Mouse (Mus musculus) adrenal gland, adult 18-20 months (tissue): ENCODE data around the gene Fscn3. TPM values are rescaled to one million over a fixed set of nuclear protein-coding genes. Genes with fewer than 3 reads are reported as not detected.

Source experiments
- DNase-seq, 2 experiments: peaks; one replicate each; pipeline ENCODE4 v3.0.0; 2021 to 2022; ENCODE audit warnings: low spot score in 2 of 2
- total RNA-seq, 2 experiments: library from RNA; stranded (reverse); gene quantifications; 1 replicate in 1 of 2; 2 replicates in 1 of 2; pipeline ENCODE4 v1.2.3; 2021

The Fscn3 gene
- total RNA-seq, 2 experiments from 2014 or later: not detected

DNA sequence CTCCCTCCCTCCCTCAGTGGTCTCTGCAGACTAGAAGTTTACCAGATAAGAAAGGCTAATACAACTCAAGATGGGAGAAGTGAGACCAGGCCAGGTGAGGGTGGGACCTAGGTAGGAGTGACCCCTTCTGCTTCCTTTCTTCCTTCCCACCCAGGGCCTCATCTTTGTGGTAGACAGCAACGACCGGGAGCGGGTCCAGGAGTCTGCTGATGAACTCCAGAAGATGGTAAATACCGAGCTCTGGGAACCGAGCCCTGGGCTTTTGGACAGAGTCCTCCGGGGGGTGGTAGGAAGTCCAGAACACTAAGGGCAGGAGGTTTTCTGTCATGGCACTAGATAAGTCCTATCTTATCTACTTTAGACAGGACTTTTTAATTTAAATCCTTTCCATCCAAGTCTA is 2.6 kb upstream of the Fscn3 start:
- DNase-seq: no peak

DNA sequence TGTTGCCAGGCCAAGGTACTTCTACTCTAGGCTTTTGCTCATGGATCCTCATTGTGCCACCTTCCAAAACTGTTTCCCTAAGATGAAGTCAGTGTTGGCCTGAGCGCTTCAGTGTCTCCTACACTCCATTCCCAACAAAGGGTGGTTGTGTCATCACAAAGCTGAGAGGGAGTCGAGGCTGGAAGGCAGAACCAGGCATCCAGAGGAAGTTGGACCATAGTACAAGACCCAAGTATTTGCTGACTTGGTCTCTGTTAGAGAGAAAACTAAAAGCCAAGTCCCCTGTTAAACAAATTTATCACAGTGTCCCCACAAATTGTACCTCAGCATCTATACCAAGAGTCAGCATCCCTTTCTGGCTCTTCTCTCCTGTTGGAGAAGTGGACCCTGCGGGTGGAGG is 701 bp downstream of the Fscn3 start, which contains the start of gene Gcc1:
Gcc1 (minus strand) TSS at position 101 of the 400 bp plus-strand sequence.
- no peak for DNase-seq

DNA sequence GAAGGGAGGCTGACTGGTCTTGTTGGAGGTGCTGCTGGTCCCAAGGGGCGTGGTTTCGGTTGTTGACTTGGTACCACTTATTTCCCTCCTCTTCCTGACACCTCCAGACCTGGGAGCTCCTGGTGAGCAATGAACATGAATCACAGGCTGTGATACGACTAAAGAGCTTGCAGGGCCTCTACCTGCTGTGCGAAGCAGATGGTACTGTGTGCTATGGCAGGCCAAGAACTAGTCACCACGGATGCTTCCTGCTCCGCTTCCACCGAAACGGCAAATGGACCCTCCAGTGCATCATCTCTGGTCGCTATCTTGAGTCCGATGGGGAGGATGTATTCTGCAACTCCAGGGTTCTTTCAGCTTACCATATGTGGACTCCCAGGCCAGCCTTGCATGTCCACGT is 2.3 kb downstream of the Fscn3 start:
- no peak for DNase-seq

DNA sequence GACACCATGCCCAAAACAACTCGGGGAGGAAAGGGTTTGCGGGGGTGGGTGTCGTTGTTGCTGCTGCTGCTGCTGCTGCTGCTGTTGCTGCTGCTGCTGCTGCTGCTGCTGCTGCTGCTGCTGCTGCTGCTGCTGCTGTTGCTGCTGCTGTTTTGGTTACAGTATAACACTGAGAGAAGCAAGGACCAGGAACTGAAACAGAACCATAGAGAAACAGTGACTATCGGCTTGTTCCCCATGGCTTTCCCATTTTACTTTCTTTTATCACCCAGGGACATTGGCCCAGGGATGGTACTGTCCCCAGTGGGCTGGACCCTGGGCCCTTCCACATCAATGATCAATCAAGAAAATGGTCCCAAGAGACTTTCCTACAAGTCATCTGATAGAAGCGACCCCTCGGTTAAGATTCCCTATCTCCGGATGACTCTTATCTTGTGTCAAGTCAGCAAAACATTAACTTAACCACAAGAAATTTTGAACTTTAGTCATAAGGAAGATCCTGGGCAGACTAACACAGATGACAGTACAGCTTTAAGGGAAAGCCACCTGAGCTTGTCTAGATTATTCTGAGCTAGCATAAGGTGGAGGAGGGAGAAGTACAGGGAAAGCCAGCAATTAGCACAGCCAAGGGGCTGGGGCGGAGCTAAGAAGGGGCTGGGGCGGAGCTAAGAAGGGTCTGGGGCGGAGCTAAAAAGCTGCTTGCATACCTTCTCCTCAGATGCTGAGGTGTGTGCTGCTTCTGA is 3.4 kb downstream of the Fscn3 start:
- no peak for DNase-seq

DNA sequence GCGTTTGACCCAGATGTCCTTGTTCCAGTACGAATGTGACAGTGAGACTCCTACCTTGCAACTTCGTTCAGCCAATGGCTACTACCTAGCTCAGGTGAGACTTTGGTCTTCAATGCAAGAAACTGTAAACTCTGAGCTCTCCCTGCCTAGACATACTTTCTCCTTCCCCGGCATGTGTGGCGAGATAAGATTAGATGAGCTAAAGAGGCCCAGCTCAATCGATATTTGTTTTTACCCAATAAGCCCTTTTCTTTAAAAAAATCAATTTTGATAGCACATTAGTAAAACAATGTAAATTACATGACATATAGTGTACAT is 3.9 kb downstream of the Fscn3 start:
- no peak for DNase-seq

DNA sequence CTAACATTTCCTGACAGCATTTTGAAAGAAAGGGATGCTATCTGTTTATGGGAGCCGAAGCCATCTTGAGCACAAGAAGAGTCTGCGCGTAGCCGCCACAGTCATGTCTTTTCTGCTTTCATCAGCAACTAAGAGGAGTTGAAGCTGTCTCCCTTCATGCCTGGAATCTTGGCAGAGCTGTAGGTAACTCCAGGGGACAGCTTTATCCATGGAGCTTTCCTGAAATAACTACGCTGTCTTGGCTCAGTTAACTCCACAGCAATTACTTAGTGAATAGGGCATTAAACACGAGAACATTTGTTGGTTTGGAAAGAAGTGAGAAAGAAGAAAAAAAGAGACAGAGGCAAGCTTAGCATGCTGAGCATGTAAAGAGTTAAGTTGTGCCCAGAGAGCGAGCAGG is 20.3 kb downstream of the Fscn3 start:
- no peak for DNase-seq

DNA sequence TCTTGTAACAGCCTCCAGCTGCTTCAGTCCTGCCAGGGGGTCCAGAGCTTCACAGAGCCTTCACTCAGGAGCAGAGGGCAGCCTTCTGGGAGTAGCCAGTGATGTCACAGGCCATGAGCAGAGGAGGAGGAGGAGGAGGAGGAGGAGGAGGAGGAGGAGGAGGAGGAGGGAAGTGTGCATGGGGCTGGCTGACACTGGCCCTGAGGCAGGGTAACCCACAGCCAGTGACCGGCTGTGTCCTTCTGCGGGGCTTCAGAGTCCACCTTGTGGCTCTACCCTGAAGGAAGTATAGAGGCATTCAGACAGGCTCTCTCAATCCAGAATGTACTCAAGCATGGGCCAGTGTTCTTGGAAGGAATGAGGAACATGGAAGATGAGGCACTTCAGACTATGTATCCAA is 21.7 kb downstream of the Fscn3 start, which contains the start of gene Pax4:
Pax4 (minus strand) TSS at position 101 of the 400 bp plus-strand sequence.
- no peak for DNase-seq

DNA sequence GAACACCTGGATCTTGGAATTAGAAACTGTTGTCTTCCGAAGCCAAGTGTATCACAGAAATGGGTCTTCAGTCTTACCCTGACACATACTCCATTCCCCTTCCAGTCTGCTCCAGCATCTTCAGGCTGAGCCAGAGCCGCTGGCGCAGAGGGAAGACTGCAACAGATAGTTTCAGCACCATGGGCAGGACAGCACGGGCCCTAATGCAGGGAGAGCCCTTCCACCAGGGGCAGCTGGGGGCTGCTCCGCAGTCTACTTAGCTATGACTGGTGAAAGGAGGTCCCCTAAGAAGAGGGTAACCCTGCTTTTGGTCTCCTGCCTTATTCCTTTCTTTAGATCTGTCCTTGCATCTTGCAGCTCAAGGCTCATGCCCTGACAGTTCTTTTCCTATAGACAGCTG is 22.9 kb downstream of the Fscn3 start:
- no peak for DNase-seq

DNA sequence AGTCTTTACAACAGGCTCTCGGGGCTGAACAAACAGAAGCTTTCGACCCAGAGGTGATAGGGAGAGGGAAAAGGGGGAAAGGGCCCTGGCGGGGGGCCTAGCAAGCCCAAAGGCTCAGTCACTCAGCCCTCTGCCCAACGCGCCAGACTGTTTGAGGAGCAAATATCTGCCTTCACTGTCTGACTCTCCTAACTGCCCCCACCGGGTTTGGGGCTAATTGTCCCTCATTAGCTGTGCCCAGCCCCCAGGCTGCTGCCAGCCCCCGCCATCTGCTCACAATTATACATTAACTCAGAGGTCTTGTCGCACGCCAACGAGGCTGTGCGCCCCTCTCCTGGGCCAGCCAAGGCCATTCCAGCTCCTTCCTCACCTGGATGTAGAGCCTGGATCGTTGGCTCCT is 23.4 kb downstream of the Fscn3 start:
- DNase-seq: no peak

DNA sequence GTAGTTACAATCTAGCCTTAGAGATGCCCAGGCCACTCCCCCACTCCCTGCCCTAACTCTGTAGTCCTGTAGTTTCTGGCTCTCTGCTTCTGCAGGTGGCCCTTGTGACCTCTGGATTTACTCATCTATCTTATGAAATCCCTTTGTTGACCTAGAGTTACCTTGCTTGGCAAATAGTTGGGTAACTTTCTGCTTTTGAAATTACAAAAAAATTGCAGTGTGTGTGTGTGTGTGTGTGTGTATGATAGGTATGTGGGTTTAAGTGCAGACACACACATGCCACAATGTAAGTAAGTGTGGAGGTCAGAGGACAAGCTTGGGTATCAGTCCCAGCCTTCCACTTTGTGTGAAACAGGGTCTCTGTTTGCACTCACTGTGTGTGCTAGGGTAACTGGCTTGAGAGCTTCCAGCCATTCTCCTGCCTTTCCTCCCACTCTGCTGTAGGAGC is 31.7 kb downstream of the Fscn3 start:
- no peak for DNase-seq

DNA sequence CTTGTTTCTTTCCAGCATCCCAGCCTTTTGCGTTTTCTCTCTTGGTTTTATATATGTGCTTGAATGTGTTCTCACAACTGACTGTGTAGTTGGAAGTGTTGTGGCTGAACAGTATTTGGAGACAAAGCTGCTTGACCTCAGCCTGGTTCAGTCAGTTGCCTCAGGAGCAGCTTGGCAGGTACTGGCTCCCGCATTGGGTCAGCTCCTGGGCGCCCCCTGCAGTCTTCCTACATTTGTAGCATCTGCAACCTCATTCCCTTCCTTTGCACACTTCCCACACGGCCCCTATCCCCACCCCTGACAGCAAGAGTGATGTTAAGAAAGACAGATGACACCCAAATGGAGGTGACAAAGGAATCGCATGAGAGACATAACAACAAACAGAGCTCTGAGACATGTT is 32.9 kb downstream of the Fscn3 start:
- peak; percentile 68 to 74 for DNase-seq

DNA sequence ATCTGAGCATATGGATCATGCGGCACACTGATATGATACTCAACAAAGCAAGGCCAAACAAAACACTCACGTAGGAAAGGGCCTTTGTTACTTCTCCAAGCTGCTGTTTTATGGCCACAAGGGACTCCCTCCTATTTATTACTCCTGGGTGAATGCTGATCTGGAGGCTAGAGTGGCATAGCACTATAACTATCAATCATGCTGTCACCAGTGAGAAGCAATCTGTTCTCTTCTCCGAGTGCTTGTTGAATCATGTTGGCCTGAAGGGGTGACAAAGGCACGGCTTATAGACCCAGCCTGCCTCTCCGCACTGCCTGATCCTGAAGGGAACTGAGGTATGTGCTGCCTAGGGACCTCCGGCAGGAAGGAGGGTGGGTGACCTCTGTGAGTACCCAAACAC is 37.0 kb downstream of the Fscn3 start:
- no peak for DNase-seq

DNA sequence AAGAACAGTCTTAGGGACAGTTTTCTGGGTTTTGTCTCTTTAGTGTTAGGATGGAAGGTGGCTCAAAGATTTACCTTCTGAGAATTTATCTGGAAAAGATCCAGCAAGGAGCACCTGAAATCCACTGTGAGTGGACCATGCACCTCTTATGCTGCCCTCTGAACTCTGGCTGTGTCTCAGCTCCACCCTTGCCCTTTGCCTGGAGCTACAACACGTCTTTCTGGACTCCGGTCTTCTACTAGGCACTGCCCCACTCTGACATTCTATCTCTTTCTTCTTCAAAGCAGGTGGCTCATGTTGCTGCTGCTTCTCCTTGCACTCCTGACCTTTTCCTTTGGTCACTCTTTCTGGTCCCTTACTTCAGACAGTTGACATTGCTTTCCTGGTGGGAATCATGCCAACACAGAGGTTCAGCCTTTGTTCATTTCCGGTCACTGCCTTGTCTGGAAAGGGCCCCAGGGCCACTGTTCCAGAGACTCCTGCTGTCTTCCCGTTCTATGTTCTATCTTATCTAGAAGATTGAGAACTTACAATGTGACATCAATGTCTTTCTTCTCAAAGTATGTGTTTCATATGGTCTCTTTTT is 42.5 kb downstream of the Fscn3 start:
- no peak for DNase-seq

DNA sequence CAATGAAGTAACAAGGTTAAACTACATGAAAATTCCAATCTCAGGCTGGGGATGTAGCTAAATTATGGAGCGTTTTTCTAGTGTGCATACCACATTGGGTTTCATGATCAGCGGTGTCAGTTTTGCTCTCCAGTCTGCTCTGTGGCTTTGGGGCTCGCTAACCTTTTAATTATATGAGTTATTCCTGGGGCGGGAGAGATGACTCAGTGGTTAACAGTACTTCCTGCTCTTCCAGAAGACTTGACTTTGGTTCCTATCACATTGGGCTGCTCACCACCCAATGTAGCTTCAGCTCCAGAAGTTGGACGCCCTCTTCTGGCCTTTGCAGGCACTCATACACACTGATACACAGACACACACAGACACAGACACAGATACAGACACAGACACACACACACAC is 43.0 kb downstream of the Fscn3 start:
- DNase-seq: no peak

DNA sequence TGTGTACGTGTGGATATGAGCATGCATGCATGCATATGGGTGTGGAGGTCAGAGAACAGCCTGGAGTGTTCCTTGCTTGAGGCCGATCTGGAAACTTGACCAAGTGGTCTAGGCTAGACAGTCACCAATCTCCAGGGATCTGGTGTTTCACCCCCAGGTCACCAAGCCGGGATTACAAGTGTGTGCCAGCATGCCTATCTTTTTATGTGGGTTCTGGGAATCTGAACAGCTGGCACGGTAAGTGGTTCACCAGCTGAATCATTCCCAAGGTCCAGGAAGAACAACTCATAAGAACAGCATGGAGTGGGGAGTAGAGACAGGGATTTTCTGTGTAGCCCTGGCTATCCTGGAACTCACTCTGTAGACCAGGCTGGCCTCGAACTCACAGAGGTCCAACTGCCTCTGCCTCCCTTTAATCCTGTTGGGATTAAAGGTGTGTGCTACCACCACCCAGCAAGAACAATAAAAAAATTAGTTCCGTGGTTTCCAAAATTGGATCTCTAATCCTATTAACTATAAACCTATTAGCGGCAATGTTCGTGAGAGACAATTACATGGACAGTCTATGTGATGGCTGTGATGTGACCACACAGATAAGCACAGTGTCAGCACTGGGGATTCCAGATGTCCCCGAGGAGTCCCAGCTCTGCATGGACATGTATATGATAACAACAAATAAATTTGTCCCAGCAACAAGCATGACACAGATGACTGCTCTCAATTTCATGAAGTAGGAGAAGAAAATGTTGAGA is 43.9 kb downstream of the Fscn3 start:
- DNase-seq: no peak

DNA sequence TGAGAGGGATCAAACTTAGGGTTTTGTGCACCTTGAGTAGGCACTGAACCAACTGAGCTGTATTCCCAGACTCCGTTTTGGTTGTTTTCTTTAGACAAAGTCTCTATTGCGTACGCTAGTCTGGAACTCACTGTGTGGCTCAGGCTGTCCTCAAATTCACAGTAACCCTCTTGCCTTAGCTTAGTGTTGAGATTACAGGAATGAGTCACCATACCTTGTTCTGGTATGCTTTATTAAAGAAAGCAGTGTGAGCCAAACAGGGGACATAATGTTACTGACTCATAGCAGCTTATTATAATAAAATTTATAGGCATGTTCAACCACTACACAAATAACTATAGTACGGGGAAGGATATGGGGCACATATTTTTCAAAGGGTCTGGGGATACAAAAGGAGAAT is 46.6 kb downstream of the Fscn3 start:
- DNase-seq: no peak

DNA sequence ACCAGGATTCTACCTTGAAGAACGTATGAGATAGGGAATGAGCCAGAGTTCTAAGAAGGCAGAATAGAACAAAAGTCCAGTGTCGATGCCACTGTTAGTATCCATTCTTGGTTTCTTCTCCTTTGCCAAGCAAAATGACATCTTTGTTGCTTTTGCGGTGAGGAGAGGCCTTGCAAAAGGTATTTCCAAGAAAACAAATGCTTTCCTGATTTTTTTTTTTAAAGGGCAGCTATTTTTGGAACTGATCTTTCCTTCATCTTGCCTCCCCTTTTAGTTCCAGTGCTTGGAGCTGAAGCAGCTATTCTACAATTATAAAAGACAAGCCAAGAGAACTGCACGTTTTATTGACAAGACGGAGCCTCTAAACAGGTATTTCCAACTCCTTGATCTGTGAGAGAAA is 47.2 kb downstream of the Fscn3 start, which contains the start of gene Snd1:
Snd1 (plus strand) TSS at position 301 of the 400 bp plus-strand sequence.
- no peak for DNase-seq

DNA sequence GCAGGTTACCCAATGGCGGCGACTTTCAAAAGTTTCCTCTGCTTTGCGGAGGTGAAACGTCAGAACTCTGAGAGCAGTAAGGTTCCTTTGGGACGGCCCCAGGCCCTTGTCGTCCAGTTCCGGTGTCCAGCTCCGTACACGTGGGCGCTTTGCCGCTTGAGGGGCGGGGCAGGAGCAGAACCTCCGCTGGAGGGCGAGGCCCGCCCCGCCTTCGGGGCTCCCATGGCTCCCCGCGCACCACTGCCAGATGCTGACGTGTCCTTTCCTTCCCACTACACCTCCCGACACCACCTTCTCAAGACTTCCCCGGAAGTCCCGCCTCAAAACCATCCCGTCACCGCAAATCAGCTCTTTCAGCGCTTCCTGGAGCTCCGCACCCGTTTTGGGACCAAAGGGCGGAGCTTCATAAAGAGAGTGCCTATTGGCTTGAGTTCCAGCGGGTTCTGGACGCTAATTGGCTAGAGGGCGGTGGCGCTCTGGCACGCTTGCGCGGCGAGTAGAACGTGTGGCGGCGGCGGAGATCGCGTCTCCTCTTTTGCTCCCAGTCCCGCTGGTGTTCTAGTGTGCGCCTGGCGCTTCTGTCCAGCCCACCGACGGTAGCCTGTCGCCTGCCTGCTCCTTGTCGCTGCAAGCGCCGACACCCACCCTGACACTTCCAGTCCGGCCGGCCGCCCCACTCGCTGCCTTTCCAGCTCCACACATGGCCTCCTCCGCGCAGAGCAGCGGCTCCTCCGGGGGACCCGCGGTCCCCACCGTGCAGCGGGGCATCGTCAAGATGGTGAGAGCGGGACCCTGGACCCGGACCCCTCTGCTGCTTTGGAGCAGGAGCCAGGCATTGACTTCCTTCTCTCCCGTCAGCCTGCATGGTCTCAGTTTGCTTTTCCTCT is 52.5 kb downstream of the Fscn3 start:
- peak; percentile 90 to 92 for DNase-seq

DNA sequence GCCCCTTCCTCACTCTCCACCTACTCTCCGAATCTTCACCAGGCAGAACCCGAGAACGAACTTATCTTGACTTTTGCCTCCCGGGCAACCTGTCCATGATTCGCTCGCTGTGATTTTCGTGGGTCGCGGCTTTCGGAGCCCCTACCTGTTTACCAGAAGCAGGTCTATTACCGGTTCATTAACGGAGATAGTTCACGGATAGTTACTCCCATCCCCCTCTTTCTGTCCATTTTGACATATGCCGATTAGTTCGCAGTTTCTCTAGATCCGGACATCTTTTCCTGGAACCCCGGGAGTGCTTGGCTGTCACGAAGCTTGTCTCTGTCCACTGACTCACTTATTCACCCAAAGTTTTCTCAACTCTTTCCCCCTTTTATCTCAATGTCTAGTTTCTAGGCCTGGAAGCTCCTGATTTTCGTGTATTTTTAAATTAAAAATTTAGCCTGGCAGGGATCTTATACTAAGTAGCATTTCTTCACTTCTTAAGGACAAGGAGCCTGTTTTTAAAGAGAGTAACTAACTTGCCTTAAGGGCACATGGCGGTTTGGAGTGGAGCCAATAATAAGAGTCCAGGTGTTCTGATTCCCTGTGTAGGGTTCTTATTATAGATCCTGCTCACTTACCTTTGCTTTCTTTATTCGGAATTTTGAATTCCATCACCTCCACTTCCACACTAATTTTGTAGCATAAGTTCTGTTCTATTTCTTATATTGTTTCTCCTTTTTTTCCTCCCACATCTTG is 53.3 kb downstream of the Fscn3 start:
- no peak for DNase-seq

DNA sequence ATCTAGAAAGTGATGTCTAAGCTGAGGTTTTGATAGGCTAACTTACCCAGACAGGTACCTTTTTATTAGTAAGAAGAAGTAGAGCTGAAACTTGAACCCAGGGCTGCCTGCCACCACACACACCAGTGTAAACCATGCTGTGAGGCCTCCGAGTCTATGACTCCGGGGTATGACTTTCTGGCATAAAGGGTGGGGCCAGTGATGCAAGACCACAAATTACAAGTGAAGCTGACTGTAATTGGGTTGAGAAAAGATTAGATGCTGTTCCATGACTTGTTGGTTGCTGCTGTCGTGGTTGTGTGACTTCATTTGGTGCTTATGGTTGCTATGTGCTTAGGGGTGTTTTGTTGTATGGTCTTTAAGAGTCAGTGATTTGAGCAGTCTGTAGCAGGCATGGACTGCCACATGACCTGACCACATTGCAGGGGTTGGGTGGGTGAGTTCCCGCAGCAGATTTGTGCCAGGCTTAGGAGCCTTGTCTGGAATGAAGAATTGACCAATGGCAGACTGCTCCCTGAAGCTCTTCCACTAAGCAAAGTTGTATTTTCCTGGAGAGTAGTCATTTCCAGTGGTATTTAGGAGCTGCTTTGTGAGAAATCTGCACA is 55.2 kb downstream of the Fscn3 start:
- DNase-seq: no peak
